Mouse (Mus musculus): ENCODE data around the gene Edc3. TPM values are rescaled to one million over a fixed set of nuclear protein-coding genes. Genes with fewer than 3 reads are reported as not detected.

Edc3 gene
- polyA plus RNA-seq, 1 experiment: 12.8 TPM

DNA sequence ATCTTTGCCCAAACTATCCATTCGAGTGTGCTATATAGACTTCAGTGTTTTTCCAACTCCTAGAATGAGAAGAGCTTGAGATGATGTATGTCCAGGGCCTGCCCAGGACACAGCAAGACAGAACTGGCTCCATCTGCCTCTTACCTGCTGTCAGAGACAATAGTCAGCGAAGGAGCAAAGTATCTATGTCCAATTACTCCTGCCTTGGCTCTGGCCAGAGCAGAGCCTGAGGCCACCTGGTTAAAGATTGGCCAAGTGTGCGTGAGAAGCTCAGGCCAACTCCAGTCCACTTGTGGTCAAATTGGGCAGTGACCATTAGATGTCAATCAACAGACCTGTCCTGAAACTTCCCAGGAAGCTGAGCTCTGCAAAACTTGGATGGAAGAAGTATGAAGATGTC, 38.8 kb upstream of the Edc3 start:
- no peak overlapping the region for H3K27ac ChIP-seq (ENCODE audit: insufficient read depth, low read depth, low read length)

DNA sequence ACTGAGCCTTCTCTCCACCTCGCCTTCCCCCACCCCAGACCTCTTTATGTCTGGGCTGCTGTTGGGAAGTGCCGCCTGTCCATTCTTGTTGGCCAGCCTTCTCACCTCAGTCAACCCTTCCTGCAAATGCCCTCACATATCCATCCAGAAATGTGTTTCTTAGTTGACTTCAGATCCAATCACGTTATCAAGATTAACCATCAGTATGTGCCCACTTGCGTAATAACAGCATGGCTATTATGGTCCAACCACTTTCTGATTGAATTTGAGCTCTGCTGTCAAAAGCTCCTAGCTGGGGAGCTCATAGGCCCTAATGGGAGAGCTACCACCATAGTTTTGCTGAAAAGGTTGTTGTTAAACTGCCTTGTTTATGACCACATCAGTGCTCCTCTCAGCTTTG, 37.3 kb upstream of the Edc3 start:
- Histone ChIP-seq H3K4me3 (ENCODE audit: insufficient read depth, low read length) (no peak overlapping the region), H3K4me1 (ENCODE audit: control insufficient read depth, insufficient read depth, low read length) (no peaks in the 10 kb centered on the region), H3K27ac (ENCODE audit: insufficient read depth, low read depth, low read length) (no peak overlapping the region)
- TF ChIP-seq CTCF (IDR thresholded peaks at IDR 0.05; ENCODE audit: low read depth, low read length): no peak
- no peak for TF ChIP-seq POLR2A (IDR thresholded peaks at IDR 0.05; ENCODE audit: borderline replicate concordance, low read depth, low read length)

More for the DNA sequence above, 38.8 kb upstream of the Edc3 start:
- Histone ChIP-seq H3K4me1 (ENCODE audit: control insufficient read depth, insufficient read depth, low read length) (no peaks in the 10 kb centered on the region), H3K4me3 (ENCODE audit: insufficient read depth, low read length) (no peak overlapping the region)
- TF ChIP-seq CTCF (IDR thresholded peaks at IDR 0.05; ENCODE audit: low read depth, low read length) (no peak), POLR2A (IDR thresholded peaks at IDR 0.05; ENCODE audit: borderline replicate concordance, low read depth, low read length) (no peak)

DNA sequence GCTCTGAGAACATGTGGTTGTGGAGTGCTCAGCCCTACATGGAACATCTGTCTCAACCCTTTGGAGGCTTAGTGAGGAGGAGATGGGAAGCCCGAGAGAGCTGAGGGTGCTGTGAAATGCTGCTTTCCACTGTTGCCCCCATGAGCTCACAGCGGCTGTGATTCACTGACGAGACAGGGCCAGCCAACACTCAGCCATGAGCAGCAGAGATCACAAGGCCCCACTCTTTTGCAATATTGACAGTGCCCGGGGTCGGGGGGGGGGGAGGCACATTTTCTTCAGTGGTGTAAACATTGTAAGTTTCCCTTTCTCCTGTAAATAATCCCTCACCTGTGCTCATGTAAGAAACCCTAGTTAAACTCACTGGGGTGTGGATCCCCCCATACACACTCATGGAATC, 36.8 kb upstream of the Edc3 start:
- Histone ChIP-seq H3K27ac (ENCODE audit: insufficient read depth, low read depth, low read length) (no peak overlapping the region), H3K4me3 (ENCODE audit: insufficient read depth, low read length) (no peak overlapping the region), H3K4me1 (ENCODE audit: control insufficient read depth, insufficient read depth, low read length) (no peaks in the 10 kb centered on the region)
- TF ChIP-seq CTCF (IDR thresholded peaks at IDR 0.05; ENCODE audit: low read depth, low read length) (no peak), POLR2A (IDR thresholded peaks at IDR 0.05; ENCODE audit: borderline replicate concordance, low read depth, low read length) (no peak)

DNA sequence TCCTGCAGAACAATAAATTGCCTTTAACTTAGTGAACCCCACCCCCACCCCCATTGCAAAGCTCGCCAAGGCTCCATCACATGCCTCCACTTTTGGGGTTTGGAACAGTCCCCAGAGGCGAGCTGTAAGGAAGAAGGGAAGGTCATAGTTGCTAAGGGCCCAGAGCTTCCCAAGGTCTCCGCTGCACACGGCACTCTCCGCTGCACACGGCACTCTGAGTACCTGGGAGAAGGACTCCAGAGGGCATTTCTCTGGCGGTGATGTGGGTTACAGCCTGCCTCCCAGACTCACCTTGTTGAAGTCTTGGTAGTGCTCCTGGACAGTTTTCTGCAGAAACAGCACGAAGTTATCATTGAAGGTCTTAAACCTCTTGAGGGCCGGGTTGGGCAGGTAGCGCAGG, 26.9 kb upstream of the Edc3 start:
- H3K27ac ChIP-seq (ENCODE audit: insufficient read depth, low read depth, low read length): no peak overlapping the region
- H3K4me3 ChIP-seq (ENCODE audit: insufficient read depth, low read length): no peak overlapping the region
- no peak for TF ChIP-seq POLR2A (IDR thresholded peaks at IDR 0.05; ENCODE audit: borderline replicate concordance, low read depth, low read length)
- no peak for TF ChIP-seq CTCF (IDR thresholded peaks at IDR 0.05; ENCODE audit: low read depth, low read length)
- H3K4me1 ChIP-seq (ENCODE audit: control insufficient read depth, insufficient read depth, low read length): no peaks in the 10 kb centered on the region

DNA sequence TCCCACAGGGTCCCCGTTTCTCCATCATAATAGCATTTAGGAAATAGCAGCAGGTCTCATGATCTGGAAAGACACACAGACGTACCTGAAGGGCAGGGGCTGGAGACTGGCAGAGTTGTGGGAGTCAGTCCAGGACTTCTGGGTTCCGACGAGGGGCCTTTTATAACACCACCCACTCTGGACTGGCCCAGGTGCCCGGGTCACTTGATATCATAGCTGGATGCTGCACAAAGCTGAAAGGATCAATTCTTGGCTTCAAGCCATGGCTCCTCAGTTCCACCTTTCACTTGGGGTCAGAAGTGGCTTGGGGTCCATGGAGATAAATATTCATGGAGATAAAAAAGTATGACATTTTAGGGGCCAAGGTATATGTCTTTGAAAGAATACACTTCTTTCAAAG, 24.8 kb upstream of the Edc3 start, which contains the start of gene Cyp1a2:
Cyp1a2 (minus strand) TSS at position 184 of the 400 bp plus-strand sequence.
- no peak within 1 kb of the TSS for H3K27ac ChIP-seq (ENCODE audit: insufficient read depth, low read depth, low read length)
- TF ChIP-seq CTCF (IDR thresholded peaks at IDR 0.05; ENCODE audit: low read depth, low read length) (no peak), POLR2A (IDR thresholded peaks at IDR 0.05; ENCODE audit: borderline replicate concordance, low read depth, low read length) (no peak)
- H3K4me1 ChIP-seq (ENCODE audit: control insufficient read depth, insufficient read depth, low read length): no peaks in the 10 kb centered on the region
- no peak within 1 kb of the TSS for H3K4me3 ChIP-seq (ENCODE audit: insufficient read depth, low read length)

DNA sequence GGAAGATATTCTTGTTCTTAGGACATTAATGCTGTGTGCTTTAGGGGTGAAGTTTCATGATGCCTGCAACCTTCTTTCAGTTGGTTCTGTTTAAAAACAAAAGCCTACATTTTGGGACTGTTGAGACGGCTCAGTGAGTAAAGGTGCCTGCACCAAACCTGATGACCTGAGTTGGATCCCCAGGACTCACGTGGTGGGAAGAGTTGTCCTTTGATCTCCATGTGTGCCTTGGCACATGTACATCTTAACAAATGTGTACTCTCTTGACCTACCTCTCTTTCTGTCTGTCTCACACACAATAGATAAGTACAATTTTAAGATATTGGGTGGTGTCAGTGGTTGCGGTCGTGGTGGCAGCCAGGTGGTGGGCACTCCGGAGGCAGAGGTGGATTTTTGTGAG, 22.3 kb upstream of the Edc3 start:
- no peak for TF ChIP-seq CTCF (IDR thresholded peaks at IDR 0.05; ENCODE audit: low read depth, low read length)
- no peak for TF ChIP-seq POLR2A (IDR thresholded peaks at IDR 0.05; ENCODE audit: borderline replicate concordance, low read depth, low read length)
- Histone ChIP-seq H3K4me3 (ENCODE audit: insufficient read depth, low read length) (no peak overlapping the region), H3K27ac (ENCODE audit: insufficient read depth, low read depth, low read length) (no peak overlapping the region), H3K4me1 (ENCODE audit: control insufficient read depth, insufficient read depth, low read length) (no peaks in the 10 kb centered on the region)

DNA sequence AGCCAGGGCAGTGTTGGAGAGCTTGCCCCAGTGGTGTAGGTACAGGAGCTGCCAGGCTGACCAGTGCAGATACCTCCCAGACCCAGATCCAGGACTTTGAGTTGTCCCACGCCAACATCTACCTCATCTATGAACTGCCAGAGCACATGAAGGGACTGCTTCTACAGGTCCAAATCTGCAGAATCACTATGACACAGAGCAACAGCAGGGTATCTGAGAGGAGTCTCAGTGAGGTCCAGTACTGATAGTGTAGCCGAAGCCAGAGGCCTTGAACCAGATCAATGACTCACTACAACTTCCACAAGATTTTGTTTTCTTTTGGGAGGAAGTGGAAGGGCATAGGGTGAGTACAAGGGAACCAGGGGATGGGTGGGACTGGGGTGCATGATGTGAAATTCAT, 20.6 kb upstream of the Edc3 start, which contains the start of gene Cyp1a1:
Cyp1a1 (plus strand) TSS at position 178 of the 400 bp plus-strand sequence.
- no peaks in the 10 kb centered on the region for H3K4me1 ChIP-seq (ENCODE audit: control insufficient read depth, insufficient read depth, low read length)
- H3K27ac ChIP-seq (ENCODE audit: insufficient read depth, low read depth, low read length): no peak within 1 kb of the TSS
- no peak for TF ChIP-seq CTCF (IDR thresholded peaks at IDR 0.05; ENCODE audit: low read depth, low read length)
- TF ChIP-seq POLR2A (IDR thresholded peaks at IDR 0.05; ENCODE audit: borderline replicate concordance, low read depth, low read length): no peak
- H3K4me3 ChIP-seq (ENCODE audit: insufficient read depth, low read length): no peak within 1 kb of the TSS

DNA sequence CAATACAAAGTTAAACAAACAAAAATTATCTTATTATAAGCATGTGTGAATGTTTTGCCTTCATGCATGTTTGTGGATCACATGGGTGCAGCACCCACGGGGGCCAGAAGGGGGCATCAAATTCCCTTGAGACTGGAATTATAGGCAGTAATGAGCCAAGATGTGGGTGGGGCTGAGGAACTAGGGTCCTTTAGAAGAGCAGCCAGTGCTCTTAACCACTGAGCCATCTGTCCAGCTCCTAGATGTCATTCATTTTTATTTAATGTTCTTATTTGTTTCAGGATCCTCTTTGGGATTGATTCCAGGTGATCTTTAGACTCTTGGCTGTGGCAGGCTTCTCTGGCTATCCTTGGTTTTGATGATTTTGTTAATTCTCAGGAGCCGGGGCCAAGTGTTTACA, 20.2 kb upstream of the Edc3 start:
- H3K27ac ChIP-seq (ENCODE audit: insufficient read depth, low read depth, low read length): no peak overlapping the region
- TF ChIP-seq CTCF (IDR thresholded peaks at IDR 0.05; ENCODE audit: low read depth, low read length): peak; percentile 31
- TF ChIP-seq POLR2A (IDR thresholded peaks at IDR 0.05; ENCODE audit: borderline replicate concordance, low read depth, low read length): no peak
- no peaks in the 10 kb centered on the region for H3K4me1 ChIP-seq (ENCODE audit: control insufficient read depth, insufficient read depth, low read length)
- no peak overlapping the region for H3K4me3 ChIP-seq (ENCODE audit: insufficient read depth, low read length)

DNA sequence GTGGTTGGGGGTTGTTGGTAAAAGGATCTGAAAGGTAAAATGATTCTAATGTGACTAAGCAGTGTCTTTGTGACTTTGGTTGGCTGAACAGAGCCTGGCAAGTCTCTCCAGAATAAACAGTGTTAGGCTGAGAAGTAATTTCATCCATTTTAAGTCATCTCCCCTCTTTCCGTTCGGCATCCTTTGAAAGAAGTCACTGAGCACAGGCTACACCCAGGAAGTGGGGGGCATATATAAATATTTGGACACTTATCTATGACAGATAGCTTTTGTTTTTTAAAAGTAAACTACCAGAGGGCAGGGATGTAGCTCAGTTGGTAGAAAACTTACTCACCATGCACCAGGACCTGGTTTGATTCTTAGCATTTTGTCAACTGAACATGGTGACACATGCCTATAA, 19.7 kb upstream of the Edc3 start:
- Histone ChIP-seq H3K4me3 (ENCODE audit: insufficient read depth, low read length) (no peak overlapping the region), H3K27ac (ENCODE audit: insufficient read depth, low read depth, low read length) (no peak overlapping the region), H3K4me1 (ENCODE audit: control insufficient read depth, insufficient read depth, low read length) (no peaks in the 10 kb centered on the region)
- TF ChIP-seq POLR2A (IDR thresholded peaks at IDR 0.05; ENCODE audit: borderline replicate concordance, low read depth, low read length): no peak
- TF ChIP-seq CTCF (IDR thresholded peaks at IDR 0.05; ENCODE audit: low read depth, low read length): no peak

DNA sequence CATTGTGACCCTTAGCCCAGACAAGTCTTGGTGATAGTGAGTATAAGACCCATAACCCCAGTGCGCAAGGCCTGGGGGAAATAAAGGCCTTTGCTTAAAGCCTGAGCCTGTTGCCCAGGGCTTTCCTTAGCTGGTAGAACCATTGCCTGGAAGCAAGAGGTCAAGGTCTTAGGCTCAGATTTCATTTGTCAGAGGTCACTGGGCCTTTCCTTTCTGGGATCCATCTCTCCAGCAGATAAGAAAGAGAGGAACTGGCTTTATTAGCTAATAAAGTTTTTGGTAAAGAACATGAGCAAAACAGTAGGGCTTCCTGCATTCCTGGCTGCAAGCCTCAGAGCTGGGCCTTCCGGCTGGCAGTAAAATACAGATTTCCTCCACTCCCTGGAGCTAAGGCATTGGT, 14.2 kb upstream of the Edc3 start:
- Histone ChIP-seq H3K4me1 (ENCODE audit: control insufficient read depth, insufficient read depth, low read length) (no peaks in the 10 kb centered on the region), H3K27ac (ENCODE audit: insufficient read depth, low read depth, low read length) (no peak overlapping the region), H3K4me3 (ENCODE audit: insufficient read depth, low read length) (no peak overlapping the region)
- TF ChIP-seq POLR2A (IDR thresholded peaks at IDR 0.05; ENCODE audit: borderline replicate concordance, low read depth, low read length): no peak
- no peak for TF ChIP-seq CTCF (IDR thresholded peaks at IDR 0.05; ENCODE audit: low read depth, low read length)
